Comparison of ENCODE assay signal across 16 mouse cellular contexts in genomic region chr3:108348376-108348775, GRCm38 (mm10). TPM values are rescaled to one million over a fixed set of nuclear protein-coding genes. Genes with fewer than 3 reads are reported as not detected.
"Had no signal": no experiment of that assay in that cellular context is flagged by ENCODE, and none has a peak within 500 bp of the region (broad histone marks: within the 10 kb centered on the region; RNA-seq: fewer than 3 reads in every experiment).

No protein-coding gene starts in this region.

- H3K27ac ChIP-seq: kidney, embryonic 15.5 days; limb, embryonic 15.5 days; liver, embryonic 12.5 days; midbrain, embryonic 12.5 days; neural tube, embryonic 13.5 days had no signal

- H3K4me1 ChIP-seq: kidney, embryonic 15.5 days; limb, embryonic 15.5 days; midbrain, embryonic 12.5 days; neural tube, embryonic 13.5 days had no signal

- DNase-seq: kidney, adult 2 months; kidney, postnatal 14 days; lung, embryonic 14.5 days; lung, postnatal 10 days; lung, postnatal 4 days; right cerebral cortex, postnatal 14 days had no signal

- ATAC-seq: liver, embryonic 12.5 days; midbrain, embryonic 16.5 days had no signal

- H3K4me3 ChIP-seq: kidney, embryonic 15.5 days; limb, embryonic 15.5 days; liver, embryonic 12.5 days; midbrain, embryonic 12.5 days; neural tube, embryonic 13.5 days had no signal

- H3K27me3 ChIP-seq: kidney, embryonic 15.5 days; limb, embryonic 15.5 days; liver, embryonic 12.5 days; midbrain, embryonic 12.5 days; neural tube, embryonic 13.5 days had no signal

RNA-seq across cellular contexts. Expression of gene Mybphl, which starts 16.3 kb away (rescaled TPM):
- total RNA-seq: megakaryocyte-erythroid progenitor cell, adult 5-6 weeks had no signal
- polyA plus RNA-seq: kidney, embryonic 15.5 days; large intestine, adult 2 months; limb, embryonic 11.5 days; limb, embryonic 15.5 days; midbrain, embryonic 12.5 days; midbrain, embryonic 16.5 days; neural tube, embryonic 13.5 days; stomach, embryonic 16.5 days had no signal
